Mouse (Mus musculus): ENCODE results near the gene Ctu2. TPM values are rescaled to one million over a fixed set of nuclear protein-coding genes. Genes with fewer than 3 reads are reported as not detected.

Ctu2 gene
- total RNA-seq (2022), result 10 to 100 TPM; 23.4 to 31.5 (median 27.6) TPM

DNA sequence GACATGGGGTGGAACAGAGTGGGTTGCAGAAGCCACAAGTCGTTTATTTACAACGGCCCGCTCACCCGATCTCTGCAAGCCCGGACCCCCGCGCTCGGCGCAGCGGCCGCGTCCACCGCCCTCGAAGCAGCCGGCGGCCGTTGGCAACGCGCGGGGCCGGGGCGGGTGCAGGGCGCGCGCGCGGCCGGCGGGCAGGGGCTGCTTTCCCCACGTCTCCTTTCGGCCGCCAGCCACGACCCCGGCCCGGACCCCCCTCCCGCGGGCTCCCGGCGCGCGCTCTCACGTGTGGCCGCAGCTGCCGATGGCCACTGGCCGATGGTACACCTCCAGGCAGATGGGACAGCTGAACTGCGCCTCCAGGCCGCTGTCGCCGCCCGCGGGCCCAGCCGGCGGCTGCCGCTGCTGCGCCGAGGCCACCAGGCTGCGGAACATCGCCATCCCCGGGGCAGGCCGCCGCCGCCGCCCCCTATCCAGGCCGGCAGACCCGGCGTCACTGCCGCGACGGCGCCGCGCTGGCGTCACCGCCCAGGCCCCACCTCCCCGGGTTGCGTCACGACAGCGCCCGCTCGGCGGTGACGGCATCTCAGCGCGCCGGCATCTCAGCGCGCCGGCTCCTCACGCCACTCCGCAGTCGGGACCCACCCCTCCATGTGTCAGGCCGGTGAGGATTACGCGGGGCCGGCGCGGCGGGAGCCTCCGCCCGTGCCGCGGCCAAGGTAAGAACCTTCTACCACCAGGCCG, at the start of gene Ctu2, which contains the start of gene Rnf166:
Gene Ctu2, plus strand, starts transcription at position 564 of the 741 bp plus-strand sequence.
Gene Rnf166, minus strand, starts transcription at position 485 of the 741 bp plus-strand sequence.
- DNase-seq (ENCODE audit: low spot score in 2 of 2), result peak; percentile 72 to 87

DNA sequence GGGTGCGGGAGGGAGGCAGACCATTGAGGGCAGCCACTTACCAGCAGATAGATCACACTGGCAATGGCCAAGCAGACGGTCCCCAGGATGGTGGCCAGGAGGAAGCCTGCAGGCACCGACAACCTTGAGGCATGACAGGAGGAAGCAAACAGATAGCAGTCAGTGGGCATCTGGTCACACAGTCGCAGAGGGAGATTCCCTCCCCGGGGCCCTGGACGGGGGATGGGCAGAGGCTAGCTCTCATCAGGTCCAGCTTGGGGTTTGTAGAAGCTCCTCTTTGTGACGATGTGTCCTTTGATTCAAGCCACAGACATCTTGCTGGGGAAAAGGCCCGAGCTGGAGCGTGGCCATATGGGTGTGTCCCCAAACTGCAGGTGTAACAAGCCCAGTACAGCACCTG, 49.8 kb upstream of the Ctu2 start:
- DNase-seq (ENCODE audit: low spot score in 2 of 2), result no peak

DNA sequence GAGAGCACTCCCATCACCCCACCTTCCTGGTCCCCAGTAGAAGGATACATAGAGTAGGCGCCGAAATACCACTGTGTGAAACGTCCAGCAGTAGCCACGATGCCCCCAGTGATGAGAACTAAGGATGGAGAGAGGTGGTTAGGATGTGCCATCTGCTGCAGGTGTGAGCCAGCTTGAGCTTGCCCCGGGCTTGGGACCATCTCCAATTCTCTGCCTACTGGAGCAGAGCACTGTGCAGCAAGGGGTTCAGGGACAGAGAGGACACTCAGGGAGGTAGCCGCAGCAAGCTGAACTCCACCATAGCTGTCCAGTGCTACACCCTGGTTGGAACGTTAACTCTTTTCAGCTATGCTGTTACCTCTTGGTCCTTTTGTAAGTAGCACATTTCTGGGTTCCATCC, 48.3 kb upstream of the Ctu2 start:
- DNase-seq (ENCODE audit: low spot score in 2 of 2), result no peak

DNA sequence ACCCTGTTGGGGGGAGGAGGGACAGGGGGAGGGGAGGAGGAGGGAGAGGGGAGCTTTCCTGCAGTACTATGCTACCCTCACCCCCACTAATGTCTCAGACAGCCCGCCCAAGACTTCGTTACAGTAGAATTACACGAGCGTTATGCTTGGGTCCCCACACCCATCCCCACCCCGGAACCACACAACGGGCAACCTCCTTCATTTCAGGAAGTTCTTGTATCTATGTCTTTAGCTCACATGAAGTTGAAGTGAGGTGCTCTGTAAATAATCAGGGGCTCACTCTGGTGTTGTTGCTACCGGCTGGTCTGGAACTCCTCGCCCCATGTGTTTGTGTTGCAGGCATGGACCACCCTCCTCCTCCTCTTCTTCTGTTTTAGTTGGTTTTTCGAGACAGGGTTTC, 47.8 kb upstream of the Ctu2 start:
- DNase-seq (ENCODE audit: low spot score in 2 of 2), result no peak

DNA sequence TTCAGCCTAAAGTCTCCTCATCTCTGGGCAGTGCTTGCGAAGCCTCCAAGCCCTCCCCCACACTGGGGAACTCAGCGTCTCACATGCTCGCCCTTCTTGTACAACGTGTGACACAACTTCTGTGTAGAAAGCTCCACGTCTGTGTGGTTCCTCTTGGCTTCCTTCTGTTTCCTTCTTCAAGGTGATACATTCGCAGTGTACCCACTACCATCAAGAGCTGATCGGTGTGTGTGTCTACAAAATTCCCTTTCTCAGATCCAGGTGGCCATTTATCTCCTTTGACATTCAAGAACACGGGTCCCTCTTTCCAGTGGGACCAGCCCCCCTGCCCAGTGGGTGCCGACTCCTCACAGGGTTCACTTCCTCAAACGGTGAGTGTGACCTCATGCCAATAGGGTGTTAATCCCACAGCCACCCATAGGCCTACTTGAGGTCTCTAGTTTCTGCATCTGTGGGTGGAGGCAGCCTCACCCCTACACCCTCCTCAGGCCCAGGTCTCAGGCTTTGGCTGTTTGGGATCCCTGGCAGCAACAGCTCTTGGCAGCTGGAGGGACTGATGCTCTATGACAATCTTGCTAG, 45.8 kb upstream of the Ctu2 start:
- no peak for DNase-seq (ENCODE audit: low spot score in 2 of 2)

DNA sequence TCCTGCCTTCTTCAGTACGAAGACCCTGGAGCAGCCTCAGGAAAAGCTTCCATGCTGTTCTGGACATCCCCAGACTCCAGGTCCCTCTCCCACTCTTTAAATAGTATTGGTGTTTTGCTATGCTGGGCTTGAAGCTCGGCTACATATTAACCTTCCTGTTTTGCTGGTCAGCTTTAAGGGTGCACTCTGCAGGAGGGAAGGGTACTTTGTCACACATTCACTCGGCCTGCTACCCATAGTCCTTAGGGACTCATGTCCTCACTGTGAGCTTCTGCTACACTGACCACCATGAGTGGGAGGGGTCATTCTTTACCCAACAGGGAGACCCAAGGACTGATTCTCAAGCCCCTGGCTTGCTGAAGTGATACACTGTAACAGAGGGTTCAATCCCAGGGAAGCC, 45.3 kb upstream of the Ctu2 start:
- no peak for DNase-seq (ENCODE audit: low spot score in 2 of 2)

DNA sequence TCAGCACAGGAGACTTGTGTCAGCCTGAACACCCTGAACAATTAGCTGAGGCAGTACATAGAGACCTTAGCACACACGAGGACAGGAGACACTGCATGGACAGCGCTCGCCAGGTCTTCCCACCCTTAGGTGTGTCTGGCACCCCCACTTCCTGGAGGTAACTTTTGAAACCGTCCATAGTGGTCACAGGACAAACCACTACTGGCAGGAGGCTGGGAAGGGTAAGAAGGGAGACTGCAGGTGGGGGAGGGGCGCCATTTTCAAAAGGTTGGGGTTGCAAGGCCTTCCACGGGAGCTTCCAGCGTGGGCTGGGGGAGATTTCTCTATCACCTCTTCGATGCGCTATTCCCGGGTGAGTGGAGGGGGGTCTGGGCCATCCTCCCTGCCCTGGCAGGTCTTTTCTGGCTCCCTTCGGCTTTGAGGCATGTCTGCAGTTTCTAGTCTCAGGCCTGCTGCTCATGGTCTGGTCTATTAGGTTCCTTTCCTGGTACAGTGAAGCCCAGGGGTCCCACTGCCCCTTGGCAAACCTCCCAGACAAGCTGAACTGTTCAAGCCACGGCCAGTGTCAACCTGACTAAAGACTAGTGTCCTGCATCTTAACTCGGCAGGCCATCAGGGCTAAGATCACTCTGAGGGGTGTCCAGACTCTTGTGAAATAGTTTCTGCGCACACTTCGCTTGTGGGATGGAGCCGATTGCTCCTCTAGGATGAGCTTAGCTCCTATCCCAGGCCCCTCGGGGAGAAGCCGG, 44.1 kb upstream of the Ctu2 start:
- no peak for DNase-seq (ENCODE audit: low spot score in 2 of 2)

DNA sequence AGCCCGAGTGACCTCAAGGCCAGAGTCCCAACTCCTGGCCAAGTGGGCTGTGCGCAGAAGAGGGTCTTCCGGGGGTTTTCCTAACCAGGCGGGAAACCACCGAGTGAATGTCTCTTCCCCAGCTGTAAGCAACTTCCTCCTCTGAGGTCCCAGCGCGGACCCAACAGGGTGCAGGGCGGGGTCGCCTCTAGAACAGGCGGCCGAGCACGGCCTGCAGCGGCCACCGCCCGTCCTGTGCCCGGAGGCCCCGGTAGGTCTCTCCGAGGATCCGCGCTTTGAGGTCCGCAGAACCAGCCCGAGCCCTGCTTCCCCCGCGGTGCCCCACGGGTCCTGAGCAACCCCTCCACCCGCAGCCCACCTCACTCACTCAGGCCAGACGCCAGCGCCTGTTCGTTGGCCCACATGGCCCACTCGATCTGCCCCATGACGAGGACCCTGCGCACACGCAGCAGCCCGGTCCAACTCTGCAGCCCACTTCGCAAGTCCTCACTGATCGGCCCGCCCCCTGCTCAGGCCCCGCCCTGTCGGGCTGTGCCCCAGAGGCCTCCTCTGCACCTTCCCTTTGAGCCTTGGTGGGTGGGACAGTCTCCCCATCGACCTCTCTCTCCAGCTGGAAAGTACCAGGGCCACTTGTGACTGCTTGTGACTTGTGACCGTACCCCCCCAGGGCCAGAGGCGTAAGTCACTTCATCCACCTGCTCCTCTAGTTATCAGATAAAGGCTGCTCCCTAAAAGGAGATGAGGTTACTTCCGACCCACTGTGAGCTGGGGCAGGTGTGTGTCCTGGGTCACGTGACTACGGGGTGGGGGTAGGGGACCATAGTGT, 43.3 kb upstream of the Ctu2 start, which contains the start of gene Cyba:
Gene Cyba, minus strand, starts transcription at position 488 of the 826 bp plus-strand sequence.
- no peak for DNase-seq (ENCODE audit: low spot score in 2 of 2)

DNA sequence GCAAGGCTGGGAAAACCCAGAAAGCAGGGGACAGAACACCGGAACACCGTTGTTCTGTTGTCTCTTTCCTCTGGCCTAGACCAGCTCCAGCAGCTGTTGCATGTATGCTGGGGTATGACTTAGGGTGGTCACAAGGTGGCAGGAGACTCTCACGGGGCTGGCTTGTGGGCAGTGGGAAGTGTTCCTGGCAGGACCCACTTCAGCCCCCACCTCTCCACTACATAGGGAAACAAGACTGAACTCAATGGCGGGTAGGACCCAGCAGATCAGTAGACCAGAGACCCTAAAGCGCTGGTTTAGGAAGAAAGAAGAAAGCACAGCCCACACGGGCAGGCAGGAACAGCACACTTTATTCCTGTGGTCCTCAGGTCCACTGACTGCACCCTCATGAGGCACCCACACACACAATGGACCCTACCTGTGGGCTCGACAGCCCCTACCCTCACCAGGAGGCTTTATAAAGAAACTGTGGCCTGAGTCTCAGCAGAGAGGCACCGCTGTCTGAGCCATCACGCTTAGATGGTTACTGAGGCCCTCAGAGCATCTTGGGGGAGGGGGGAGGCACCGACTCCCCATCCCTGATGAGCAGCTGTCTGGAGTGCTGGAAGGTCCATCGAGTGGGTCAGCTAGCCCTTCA, 42.6 kb upstream of the Ctu2 start:
- no peak for DNase-seq (ENCODE audit: low spot score in 2 of 2)

DNA sequence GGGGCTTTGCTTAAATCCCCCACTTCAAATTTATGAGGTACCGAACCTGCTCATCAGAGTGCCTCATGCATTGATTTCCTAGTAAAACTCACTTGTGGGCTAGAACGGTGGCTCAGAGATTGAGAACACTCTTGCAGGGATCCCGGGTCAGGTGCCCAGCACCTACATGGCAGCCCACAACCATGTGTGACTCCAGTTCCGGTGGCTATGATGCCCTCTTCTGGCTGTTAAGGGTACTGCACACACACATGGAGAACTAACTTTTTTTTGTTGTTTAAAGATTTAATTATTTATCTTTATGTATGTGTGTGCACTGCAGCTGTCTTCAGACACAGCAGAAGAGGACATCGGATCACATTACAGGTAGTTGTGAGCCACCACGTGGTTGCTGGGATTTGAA, 40.6 kb upstream of the Ctu2 start:
- DNase-seq (ENCODE audit: low spot score in 2 of 2), result no peak

DNA sequence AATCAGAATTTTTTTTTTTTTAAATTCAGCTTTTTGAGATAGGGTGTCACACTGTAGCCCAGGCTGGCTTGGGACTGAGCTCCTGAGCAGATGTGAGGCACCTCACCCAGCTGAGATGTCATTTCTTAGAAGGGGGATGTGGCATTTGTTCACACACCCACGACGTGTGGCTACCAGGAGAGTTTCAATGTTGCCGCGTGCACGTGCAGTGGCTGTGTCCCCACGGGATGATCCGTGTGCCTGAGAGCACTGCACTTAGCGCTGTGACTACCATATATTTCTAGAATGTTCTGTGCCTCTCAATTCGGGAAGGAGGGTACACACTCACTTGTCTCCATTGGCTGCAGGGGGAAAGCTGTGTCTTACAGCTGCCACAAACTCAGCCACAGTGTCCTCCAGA, 39.8 kb upstream of the Ctu2 start:
- DNase-seq (ENCODE audit: low spot score in 2 of 2), result no peak

DNA sequence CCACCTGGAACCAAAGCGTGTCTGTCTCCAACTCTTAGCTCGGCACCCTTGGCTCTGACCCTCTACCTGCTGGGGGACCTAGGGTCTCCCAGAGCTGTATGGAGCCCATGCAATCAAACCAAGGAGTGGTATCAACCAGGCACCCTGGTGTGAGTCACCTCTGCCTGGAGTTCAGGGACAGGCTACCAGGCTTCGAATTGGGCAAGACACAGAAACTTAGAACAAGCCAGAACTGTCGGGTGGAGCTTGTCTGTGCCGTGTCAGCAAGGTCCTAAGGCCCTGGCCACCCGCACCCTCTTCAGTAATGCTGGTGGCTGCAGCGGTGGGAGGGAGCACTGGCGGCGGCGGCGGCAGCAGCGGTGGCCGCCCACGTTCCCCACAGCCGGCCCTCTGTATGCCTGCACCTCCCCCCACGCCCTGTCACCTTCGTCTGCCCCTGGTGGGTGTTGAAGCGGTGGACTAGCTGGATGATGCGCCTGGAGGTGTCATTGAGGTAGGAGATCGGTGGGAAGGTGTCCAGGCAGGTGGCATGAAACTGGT, 39.3 kb upstream of the Ctu2 start:
- no peak for DNase-seq (ENCODE audit: low spot score in 2 of 2)

DNA sequence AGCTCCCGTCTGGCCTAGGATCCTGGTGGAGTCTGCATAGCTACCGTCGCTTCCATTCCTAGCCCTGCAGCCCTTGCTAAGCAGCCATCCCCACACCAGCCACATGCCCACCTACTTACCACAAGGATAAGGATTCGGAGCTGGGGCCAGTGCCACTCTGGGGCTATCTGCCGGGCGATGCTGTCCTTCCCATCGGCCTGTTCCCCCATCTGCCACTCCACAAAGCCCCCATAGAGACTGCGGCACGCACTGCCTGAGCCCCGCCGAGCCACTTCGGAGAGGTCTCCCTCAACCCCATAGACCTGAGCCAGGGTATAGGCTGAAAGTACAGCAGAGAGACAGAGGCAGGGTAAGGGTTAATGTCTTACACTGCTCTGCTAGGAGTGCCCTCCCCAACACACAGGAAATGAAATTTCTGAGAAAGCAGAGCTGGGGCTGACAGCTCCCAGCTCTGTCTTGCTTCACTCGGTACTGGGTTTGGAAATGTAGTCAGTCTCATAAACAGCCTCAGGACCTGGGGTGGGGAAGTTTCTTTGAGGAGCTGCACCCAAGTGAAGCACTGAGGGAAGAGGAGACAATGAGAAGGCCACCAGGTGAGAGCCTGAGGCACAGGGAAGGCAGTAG, 38.1 kb upstream of the Ctu2 start:
- no peak for DNase-seq (ENCODE audit: low spot score in 2 of 2)

DNA sequence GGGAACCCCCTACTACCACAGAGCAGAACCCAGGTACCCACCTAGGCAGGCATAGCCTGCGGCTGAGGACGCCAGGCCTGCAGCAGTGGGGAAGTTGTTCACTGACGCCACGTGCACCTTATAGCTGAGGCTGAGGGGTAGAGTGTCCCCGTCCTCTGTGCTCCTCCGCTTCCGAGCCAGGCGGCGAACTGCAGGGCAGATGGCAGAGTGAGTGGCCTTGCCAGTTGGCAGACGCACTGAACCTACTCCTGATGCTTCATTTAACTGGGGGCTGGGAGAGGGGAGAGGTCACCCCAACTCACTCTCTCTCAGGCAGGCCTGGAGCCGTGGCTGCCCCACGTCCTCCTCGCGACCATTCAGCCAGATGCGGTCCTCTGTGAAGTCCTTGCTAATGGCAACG, 36.6 kb upstream of the Ctu2 start:
- no peak for DNase-seq (ENCODE audit: low spot score in 2 of 2)

DNA sequence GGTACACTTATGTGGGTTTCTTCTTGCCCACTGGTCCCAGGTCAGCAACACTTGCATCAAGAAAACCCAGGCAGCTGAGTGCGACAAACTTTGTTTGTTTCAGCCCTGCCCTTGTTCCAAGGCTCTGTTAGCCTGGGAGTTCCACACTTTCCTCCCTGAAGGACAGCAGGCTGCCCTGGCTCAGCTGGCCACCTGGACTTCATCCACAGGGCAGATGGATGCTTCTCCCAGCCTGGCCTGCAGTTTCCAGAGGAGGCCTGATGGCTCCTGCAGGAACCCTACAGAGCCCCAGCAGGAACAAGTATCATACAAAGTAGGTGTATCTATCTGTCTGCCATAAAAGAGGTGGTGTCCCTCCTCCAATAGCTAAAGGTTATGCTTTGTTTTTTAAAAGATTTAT, 34.6 kb upstream of the Ctu2 start:
- DNase-seq (ENCODE audit: low spot score in 2 of 2), result no peak

DNA sequence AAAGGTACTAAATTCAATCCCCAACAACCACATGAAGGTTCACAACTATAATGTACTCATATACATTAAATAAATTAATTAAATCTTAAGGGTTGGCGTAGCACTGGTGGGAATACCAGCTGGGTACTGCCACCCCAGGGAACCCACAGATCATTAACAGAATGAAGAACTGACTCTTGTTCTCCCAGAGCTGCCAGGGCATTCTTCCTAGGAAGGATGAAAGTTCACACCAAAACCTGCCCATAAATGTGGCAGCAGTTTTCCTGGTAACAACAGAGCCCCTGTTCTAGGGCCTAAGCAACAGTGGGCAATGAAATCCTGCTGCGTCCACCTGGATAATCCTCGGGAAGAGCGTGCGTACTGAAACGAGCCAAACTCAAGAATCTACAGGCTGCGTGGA, 33.6 kb upstream of the Ctu2 start:
- DNase-seq (ENCODE audit: low spot score in 2 of 2), result no peak

DNA sequence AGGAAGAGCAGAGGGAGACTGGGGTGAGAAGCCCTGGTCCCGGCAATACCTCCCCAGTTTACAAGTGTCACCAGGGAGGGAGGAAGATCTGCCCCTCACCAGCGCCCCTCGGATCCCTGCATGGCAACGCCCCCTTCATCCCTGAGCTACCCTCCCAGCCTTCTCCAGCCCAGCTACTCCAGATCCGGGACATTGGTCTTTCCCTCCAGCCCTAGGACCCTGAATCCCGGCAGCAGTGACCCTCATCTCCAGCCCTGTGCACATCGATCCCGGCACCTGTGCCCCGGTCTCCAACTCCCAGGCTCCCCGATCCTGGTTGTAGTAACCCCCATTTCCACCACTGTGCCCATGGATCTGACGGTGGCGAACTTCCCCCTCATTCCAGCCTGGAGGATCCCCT, 33.2 kb upstream of the Ctu2 start:
- no peak for DNase-seq (ENCODE audit: low spot score in 2 of 2)

DNA sequence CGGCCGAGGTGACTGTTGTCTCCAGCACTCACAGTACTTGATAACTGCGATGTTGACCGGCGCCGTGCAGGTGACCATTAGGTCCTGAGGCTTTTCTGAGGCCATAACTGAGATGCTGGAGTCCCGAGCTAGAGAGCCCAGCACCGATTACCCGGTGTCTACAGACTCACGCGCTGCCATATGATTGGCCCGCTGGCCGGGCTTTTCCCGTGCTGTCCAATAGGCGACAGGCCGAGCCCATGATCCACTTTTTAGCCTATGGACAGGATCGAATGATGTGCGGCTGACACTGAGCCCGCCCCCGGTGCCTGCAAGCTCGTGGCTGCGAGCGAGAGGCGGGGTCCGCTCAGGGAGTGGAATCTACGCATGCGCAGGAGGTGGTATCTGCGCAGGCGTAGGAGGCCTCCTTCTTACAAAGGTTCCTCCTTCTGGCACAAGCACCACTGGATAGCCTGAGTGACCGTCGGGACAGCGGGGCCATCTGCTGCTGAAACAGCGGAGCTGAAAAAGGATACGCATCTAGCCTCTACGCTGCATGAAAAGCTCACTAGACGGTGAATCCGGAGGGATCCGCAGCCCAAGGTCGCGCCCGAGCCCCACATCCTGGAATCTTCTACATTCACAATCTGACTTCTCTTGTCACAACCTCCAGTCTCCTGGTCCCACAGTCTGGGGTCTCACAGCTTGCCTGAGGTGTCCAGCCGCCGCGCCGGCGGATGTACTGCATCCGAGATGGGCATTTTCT, 32.5 kb upstream of the Ctu2 start, which contains the start of gene Mvd:
Gene Mvd, minus strand, starts transcription at position 161 of the 745 bp plus-strand sequence.
- DNase-seq (ENCODE audit: low spot score in 2 of 2), result peak; percentile 99 to 100

DNA sequence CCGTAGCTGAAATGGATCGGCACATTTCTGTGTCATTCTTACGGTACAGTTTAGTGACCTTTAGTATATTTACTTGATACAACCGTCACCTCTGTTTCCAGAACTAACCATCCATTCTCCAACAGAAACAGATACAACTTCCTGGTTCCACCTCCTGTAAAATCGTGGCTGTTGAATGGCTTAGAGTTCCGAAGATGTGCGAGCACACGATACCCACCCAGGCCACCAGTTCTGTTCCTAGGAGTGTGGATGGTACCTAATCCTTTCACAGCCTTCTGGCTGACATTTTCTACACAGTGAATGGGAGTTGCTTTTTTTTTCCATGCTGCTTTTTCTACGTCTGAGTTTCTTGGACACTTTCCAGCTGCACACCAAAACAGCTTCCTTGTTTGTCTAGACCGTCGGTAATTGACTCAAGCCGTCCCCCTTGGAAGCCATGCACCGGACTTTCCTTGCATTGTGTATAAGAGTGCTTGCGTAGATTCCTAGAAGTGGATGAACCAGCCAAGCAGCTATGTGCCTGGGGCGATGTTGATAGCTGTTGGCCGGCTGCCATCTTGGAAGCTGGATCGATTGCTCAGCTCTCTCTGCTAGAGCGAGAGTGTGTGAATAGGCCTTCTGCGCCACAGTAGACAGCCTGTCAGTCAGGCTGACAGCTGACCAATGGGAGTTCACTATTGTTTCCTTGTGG, 31.7 kb upstream of the Ctu2 start:
- peak; percentile 88 to 89 for DNase-seq (ENCODE audit: low spot score in 2 of 2)
